Mouse (Mus musculus) hindlimb bud, embryonic 11.5 days (tissue): ENCODE results near the gene Gm6509.
"Not testable (repeated sequence)": the region's sequence is repeated elsewhere in the genome, so short reads cannot be mapped to it uniquely, and the experiment has no call there.

Experiments
- DNase-seq: peaks from one replicate; pipeline ENCODE4 v3.0.0-alpha.2; 2012; ENCODE audit warnings: low read depth, low spot score; ENCODE audit errors: extremely low spot score

Gene Gm6509

DNA sequence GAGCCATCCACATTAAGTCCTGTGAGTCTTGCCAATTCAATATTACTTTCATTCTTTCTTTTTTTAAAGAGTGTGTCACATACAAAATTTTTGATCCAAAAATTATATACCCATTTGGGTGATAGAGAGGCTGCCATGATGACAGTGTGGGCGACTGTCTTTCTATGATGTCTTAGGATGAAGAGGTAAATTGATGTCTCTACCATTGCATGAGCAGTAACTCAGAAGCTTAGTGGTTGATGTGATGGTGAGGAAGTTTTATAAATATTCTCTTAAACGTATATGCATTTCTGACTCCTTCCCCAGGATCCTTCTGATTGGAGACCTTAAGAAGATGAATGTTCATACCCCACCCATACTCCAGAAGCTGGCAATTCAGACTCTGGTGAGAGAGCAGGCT, at the start of gene Gm6509:
Gene Gm6509, plus strand, starts transcription at position 301 of the 400 bp plus-strand sequence.
- not testable (repeated sequence) for DNase-seq

DNA sequence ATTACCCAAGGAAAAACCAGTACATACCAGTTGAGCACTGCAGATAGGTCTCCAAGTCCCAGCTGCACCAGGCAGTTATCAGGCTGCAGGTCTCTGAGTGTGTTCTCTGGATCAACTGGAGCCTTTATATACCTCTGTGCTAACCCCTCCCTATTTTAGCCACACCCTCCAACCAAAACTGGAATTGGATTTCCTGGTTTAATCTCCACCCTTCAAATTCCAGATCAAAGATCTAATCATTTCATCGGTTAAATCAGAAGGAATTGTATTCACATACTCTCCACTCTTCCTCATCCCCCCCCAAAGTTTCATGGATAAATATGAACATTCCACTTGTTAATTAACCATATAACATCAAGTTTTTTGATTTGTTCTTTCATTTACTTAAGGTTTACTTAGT, 7.5 kb upstream of the Gm6509 start, which contains the start of gene Gm3147:
Gene Gm3147, minus strand, starts transcription at position 101 of the 400 bp plus-strand sequence.
- DNase-seq, result not testable (repeated sequence)

DNA sequence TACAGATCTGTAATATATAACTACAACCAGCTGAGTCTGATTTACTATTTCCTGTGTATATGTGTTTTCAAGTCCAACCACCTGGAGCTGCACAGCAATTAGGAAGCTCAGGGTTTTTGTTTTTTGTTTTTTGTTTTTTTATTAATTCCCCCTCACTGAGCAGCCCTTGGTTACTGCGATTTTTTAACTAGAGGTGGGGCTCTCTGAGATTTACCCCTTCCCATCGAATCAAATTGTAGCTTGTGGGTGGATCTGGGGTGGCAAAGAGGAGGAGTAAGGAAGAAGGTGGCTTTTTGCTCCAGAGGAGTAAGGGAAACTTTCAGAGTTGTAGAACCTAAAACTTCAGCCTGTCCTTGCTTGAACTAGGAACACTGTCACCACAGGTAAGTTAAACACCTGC, 24.3 kb downstream of the Gm6509 start, which contains the start of gene Gm6205:
Gene Gm6205, plus strand, starts transcription at position 301 of the 400 bp plus-strand sequence.
- DNase-seq, result not testable (repeated sequence)
